Mouse (Mus musculus): ENCODE measurements at regions not wholly inside any gene's neighbourhood (a gene's known extent, or its start where the extent isn't known, plus 50 kb on each side); places are given as distances from the start of the nearest gene placed in this dataset.

DNA sequence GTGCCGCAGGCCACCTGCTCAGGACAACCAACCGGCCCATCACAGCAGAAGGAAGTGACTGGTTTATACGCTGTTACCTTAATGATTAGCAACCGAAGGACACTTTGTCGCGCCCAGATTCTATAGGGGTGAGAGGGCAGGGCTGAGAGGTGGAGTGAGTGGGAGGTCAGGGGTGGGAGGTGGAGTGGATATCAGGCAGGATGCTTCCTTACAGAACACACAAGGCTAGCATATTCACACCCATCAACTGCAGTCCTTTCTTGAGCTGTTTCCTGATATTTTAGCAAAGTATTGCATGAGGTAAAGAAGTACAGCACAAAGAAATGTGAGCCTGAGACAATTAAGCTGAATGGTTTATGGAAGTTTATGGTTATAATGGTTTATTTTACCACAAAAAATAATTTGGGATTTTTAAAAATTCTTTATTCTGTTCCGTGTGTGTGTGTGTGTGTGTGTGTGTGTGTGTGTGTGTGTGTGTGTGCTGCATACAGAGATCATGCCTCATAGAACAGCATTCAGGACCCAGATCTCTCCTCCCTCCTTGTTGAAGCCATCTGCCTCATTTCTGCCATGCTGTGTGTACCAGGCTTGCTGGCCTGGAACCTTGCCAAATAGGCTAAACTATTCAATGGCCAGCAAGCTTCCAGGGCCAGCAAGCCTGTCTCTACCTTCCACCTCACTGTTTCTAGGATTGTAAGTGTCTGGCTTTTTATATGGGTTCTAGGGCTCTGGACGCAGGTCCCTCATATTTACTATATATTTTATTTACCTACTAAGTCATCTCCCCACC, 190.5 kb downstream of the Prkcq start:
- TF ChIP-seq POLR2A (IDR thresholded peaks at IDR 0.05; ENCODE audit: borderline replicate concordance, extremely low read depth, low read depth, low read length) = no peak
- no peak for TF ChIP-seq CTCF (IDR thresholded peaks at IDR 0.05; ENCODE audit: insufficient read depth, low read length)
